Mouse (Mus musculus) C2C12 (cell line): Measurements from ENCODE around the gene Trim43c. TPM values are rescaled to one million over a fixed set of nuclear protein-coding genes. Genes with fewer than 3 reads are reported as not detected.
"Not testable (repeated sequence)": the region's sequence is repeated elsewhere in the genome, so short reads cannot be mapped to it uniquely, and the experiment has no call there.

Source experiments
- H3K27me3 ChIP-seq: one replicate; pipeline ENCODE4 v1.6.1; 2011; ENCODE audit not compliant: control insufficient read depth, insufficient read depth, insufficient read length
- H3K36me3 ChIP-seq: one replicate; pipeline ENCODE4 v1.6.1; 2011; ENCODE audit not compliant: control insufficient read depth, insufficient read depth
- H3K4me3 ChIP-seq: one replicate; pipeline ENCODE4 v1.5.1; 2011; ENCODE audit warnings: mild to moderate bottlenecking, control low read depth; ENCODE audit not compliant: poor library complexity, insufficient read depth, severe bottlenecking
- H3K79me2 ChIP-seq: one replicate; pipeline ENCODE4 v1.6.1; 2011; ENCODE audit not compliant: control insufficient read depth, insufficient read depth
- H3K79me3 ChIP-seq: one replicate; pipeline ENCODE4 v1.6.1; 2011; ENCODE audit warnings: low read depth, control low read depth
- H3ac ChIP-seq: one replicate; pipeline ENCODE3; 2011; ENCODE audit warnings: low read depth; ENCODE audit not compliant: control insufficient read depth, insufficient read length
- MAX ChIP-seq: IDR thresholded peaks from one replicate; pipeline ENCODE4 v1.6.1; 2011; ENCODE audit warnings: mild to moderate bottlenecking, control low read depth
- USF1 ChIP-seq: IDR thresholded peaks from one replicate; pipeline ENCODE4 v1.6.1; 2011; ENCODE audit warnings: low read depth, mild to moderate bottlenecking, control low read depth, moderate library complexity
- long read RNA-seq, 2 experiments: library from polyadenylated mRNA; unstranded; transcript quantifications; one replicate each; pipeline ENCODE4 v2.0.0; 2019 to 2020
- polyA plus RNA-seq: library from polyadenylated mRNA; unstranded; fragments of >200 nt; fragmentation: generic; extraction: Trizol; gene quantifications from one replicate; pipeline ENCODE4 v1.2.1, GENCODE M21; 2012; ENCODE audit warnings: missing spikeins

Trim43c gene
- polyA plus RNA-seq = 0.07 TPM
- long read RNA-seq, experiment 1 = 0 reads
- long read RNA-seq, experiment 2 = 0 reads

- not testable (repeated sequence) for H3K36me3 ChIP-seq, H3K27me3 ChIP-seq, H3K79me3 ChIP-seq, H3K79me2 ChIP-seq, H3K4me3 ChIP-seq, H3ac ChIP-seq
Observed at GRCm38 (mm10) chr9:88838864-88839263, at the start of gene Trim43c. TSS of gene Trim43c (plus strand) at chr9:88839164.

- not testable (repeated sequence) for H3K4me3 ChIP-seq, H3K79me3 ChIP-seq, H3K27me3 ChIP-seq, H3K36me3 ChIP-seq, H3ac ChIP-seq, H3K79me2 ChIP-seq
Observed at GRCm38 (mm10) chr9:88853072-88853471, 14.1 kb downstream of the Trim43c start.

- not testable (repeated sequence) for H3K79me2 ChIP-seq, H3ac ChIP-seq, H3K27me3 ChIP-seq, H3K79me3 ChIP-seq, H3K36me3 ChIP-seq
- peak overlapping the region; percentile 34 for H3K4me3 ChIP-seq
- TF ChIP-seq MAX (peak; percentile 76), USF1 (peak; percentile 33)
Observed at GRCm38 (mm10) chr9:88858566-88859492, 19.9 kb downstream of the Trim43c start.

Other genes with a start within 250 kb of the Trim43c start
- 17.1 TPM for gene Mthfsl, start 118.9 kb upstream of the Trim43c start, polyA plus RNA-seq
- 0.06 TPM for gene Bcl2a1d, start 107.2 kb upstream of the Trim43c start, polyA plus RNA-seq
- gene Bcl2a1a, start 117.7 kb downstream of the Trim43c start, polyA plus RNA-seq = not detected